Mouse (Mus musculus) heart, adult 2 months (tissue): ENCODE measurements at regions not wholly inside any gene's neighbourhood (a gene's known extent, or its start where the extent isn't known, plus 50 kb on each side); places are given as distances from the start of the nearest gene placed in this dataset.

Experiments used
- CTCF ChIP-seq: fragments of 200-600 bp; IDR thresholded peaks from 2 replicates; pipeline ENCODE4 v1.8.1; 2022; ENCODE audit warnings: antibody characterized with exemption, mild to moderate bottlenecking, moderate library complexity
- EP300 ChIP-seq: fragments of 200-500 bp; IDR thresholded peaks from 2 replicates; pipeline ENCODE4 v1.6.1; 2011; ENCODE audit warnings: low read depth, low read length, control low read depth; ENCODE audit not compliant: insufficient read depth
- POLR2A ChIP-seq: fragments of 200-500 bp; IDR thresholded peaks from 2 replicates; pipeline ENCODE4 v1.6.1; 2011; ENCODE audit warnings: mild to moderate bottlenecking, low read depth, low read length, control low read depth; ENCODE audit not compliant: insufficient read depth

- TF ChIP-seq POLR2A (no peak), CTCF (peak; percentile 99), EP300 (no peak)
Measured at GRCm38 (mm10) chr9:69623312-69623711, 137.4 kb downstream of the Foxb1 start.
